Mouse (Mus musculus) hindbrain, embryonic 15.5 days (tissue): ENCODE data around the gene Rad54l2. TPM values are rescaled to one million over a fixed set of nuclear protein-coding genes. Genes with fewer than 3 reads are reported as not detected.

ENCODE experiments used
- ATAC-seq: fragments of 200-750 bp; cut with Nextera tagmentation; 2 replicates; pipeline ENCODE4 v1.8.0; 2017; ENCODE audit warnings: low read depth, moderate number of reproducible peaks, moderate TSS enrichment; ENCODE audit not compliant: low FRiP score
- H3K27ac ChIP-seq: fragments of 300-500 bp; sonication (generic); replicated peaks from 2 replicates; pipeline ENCODE4 v1.5.1; 2015; ENCODE audit warnings: mild to moderate bottlenecking, inconsistent platforms
- H3K27me3 ChIP-seq: fragments of 300-500 bp; sonication (generic); 2 replicates; pipeline ENCODE4 v1.6.1; 2015; ENCODE audit warnings: control low read depth, inconsistent platforms
- H3K36me3 ChIP-seq: fragments of 300-500 bp; sonication (generic); 2 replicates; pipeline ENCODE4 v1.6.1; 2015; ENCODE audit warnings: control low read depth, inconsistent platforms
- H3K4me1 ChIP-seq: fragments of 300-500 bp; sonication (generic); replicated peaks from 2 replicates; pipeline ENCODE4 v1.6.1; 2015; ENCODE audit warnings: control low read depth, inconsistent platforms
- H3K4me2 ChIP-seq: fragments of 300-500 bp; sonication (generic); 2 replicates; pipeline ENCODE4 v1.6.1; 2015; ENCODE audit warnings: moderate library complexity, mild to moderate bottlenecking, inconsistent platforms
- H3K4me3 ChIP-seq: fragments of 300-500 bp; sonication (generic); 2 replicates; pipeline ENCODE4 v1.5.1; 2015; ENCODE audit warnings: mild to moderate bottlenecking, inconsistent platforms
- H3K9ac ChIP-seq: fragments of 300-500 bp; sonication (generic); 2 replicates; pipeline ENCODE4 v1.6.1; 2015; ENCODE audit warnings: inconsistent platforms
- H3K9me3 ChIP-seq: fragments of 300-500 bp; sonication (generic); 2 replicates; pipeline ENCODE4 v1.6.1; 2016; ENCODE audit warnings: control low read depth, inconsistent platforms
- WGBS: fragments of 180-500 bp; shearing (Covaris S2); methylation state at CpG from one replicate; pipeline ENCODE4 v1.1.7; 2015; 5-methylcytosine and 5-hydroxymethylcytosine counted together
- polyA plus RNA-seq: library from polyadenylated mRNA; unstranded; fragments of >200 nt; fragmentation: Nextera tagmentation; extraction: Ambion mirVana; gene quantifications from 2 replicates; pipeline ENCODE4 v1.2.1, GENCODE M21; 2015

Rad54l2 gene
- polyA plus RNA-seq, 1 experiment from 2014 or later, result 6.1 TPM

GRCm38 (mm10) chr9:106739056-106739455 lies 49.9 kb downstream of the Rad54l2 start:
- WGBS, result 84% methylated on average over 1 of the region's 1 CpGs
- Histone ChIP-seq H3K4me3 (no peak overlapping the region), H3K9ac (no peak overlapping the region), H3K4me1 (no peaks in the 10 kb centered on the region), H3K9me3 (no peaks in the 10 kb centered on the region), H3K27ac (no peak overlapping the region), H3K4me2 (no peak overlapping the region), H3K27me3 (no peaks in the 10 kb centered on the region), H3K36me3 (0 out of 2 replicates have a peak, but pooled peaks cover 3% of the 10 kb centered on the region)
- ATAC-seq, result no peak

GRCm38 (mm10) chr9:106738199-106738985 lies 50.6 kb downstream of the Rad54l2 start:
- H3K27ac ChIP-seq, result no peak overlapping the region
- no peaks in the 10 kb centered on the region for H3K27me3 ChIP-seq
- 0 out of 2 replicates have a peak, but pooled peaks cover 3% of the 10 kb centered on the region for H3K36me3 ChIP-seq
- H3K9me3 ChIP-seq, result no peaks in the 10 kb centered on the region
- H3K9ac ChIP-seq, result no peak overlapping the region
- no peak overlapping the region for H3K4me3 ChIP-seq
- no peak for ATAC-seq
- H3K4me2 ChIP-seq, result no peak overlapping the region
- 97% methylated on average over 2 of the region's 2 CpGs for WGBS
- no peaks in the 10 kb centered on the region for H3K4me1 ChIP-seq

DNA sequence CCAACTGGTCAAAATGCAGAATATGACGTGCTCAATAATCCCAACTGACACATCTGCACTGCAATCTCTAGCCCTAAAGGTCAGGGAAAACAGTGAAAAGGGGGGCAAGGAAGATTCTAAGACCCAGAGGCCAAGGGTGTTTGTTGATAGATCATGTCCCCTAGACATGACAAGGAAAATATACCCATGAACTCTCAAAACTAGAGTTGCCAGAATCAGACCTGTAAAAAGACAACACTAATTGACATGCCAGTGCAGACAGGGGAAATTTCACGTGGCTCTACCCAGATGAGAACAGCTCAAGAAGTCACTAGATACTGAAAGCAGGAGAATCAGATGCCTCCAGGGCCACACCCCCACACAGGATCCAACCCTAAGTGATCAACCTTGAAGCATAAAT lies 55.3 kb downstream of the Rad54l2 start:
- no peak overlapping the region for H3K4me2 ChIP-seq

GRCm38 (mm10) chr9:106729416-106729815 lies 59.6 kb downstream of the Rad54l2 start:
- Histone ChIP-seq H3K4me2 (no peak overlapping the region), H3K27me3 (no peaks in the 10 kb centered on the region), H3K36me3 (no peaks in the 10 kb centered on the region), H3K4me3 (no peak overlapping the region), H3K27ac (no peak overlapping the region), H3K4me1 (no peaks in the 10 kb centered on the region), H3K9me3 (no peaks in the 10 kb centered on the region), H3K9ac (no peak overlapping the region)
- 96% methylated on average over 2 of the region's 2 CpGs for WGBS
- no peak for ATAC-seq

More for the DNA sequence above, 55.3 kb downstream of the Rad54l2 start:
- H3K9ac ChIP-seq, result no peak overlapping the region
- no peaks in the 10 kb centered on the region for H3K4me1 ChIP-seq
- H3K36me3 ChIP-seq, result no peaks in the 10 kb centered on the region
- no peak overlapping the region for H3K27ac ChIP-seq
- no peaks in the 10 kb centered on the region for H3K27me3 ChIP-seq
- WGBS, result 79% methylated on average over 2 of the region's 2 CpGs
- no peak overlapping the region for H3K4me3 ChIP-seq
- ATAC-seq, result no peak
- H3K9me3 ChIP-seq, result no peaks in the 10 kb centered on the region

GRCm38 (mm10) chr9:106726891-106727290 lies 62.1 kb downstream of the Rad54l2 start:
- Histone ChIP-seq H3K9ac (no peak overlapping the region), H3K27me3 (no peaks in the 10 kb centered on the region), H3K36me3 (no peaks in the 10 kb centered on the region), H3K4me3 (no peak overlapping the region), H3K9me3 (no peaks in the 10 kb centered on the region), H3K4me2 (no peak overlapping the region), H3K4me1 (no peaks in the 10 kb centered on the region), H3K27ac (no peak overlapping the region)
- WGBS, result 100% methylated on average over 1 of the region's 1 CpGs
- ATAC-seq, result no peak

DNA sequence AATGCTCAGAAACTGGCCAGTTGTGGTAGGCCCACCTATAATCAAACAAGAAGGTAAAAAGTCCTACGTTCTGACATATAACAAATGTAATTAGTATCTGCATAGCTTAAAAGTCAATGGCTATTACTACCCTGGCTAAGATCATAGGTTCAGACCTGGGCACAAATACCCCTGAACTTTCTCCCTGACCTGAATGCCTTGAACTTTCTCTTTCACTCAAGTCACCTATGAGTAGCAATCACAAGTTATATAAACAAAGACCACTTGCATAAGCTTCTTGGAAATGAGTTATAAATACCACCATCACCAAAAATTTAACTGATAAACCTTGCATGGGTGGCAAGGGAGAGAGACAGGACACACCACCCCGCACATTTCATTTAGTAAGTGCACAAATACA lies 63.6 kb downstream of the Rad54l2 start:
- no peak overlapping the region for H3K4me2 ChIP-seq
- no peak overlapping the region for H3K4me3 ChIP-seq
- WGBS, result 97% methylated on average over 2 of the region's 2 CpGs
- no peak overlapping the region for H3K9ac ChIP-seq
- H3K9me3 ChIP-seq, result no peaks in the 10 kb centered on the region
- H3K36me3 ChIP-seq, result no peaks in the 10 kb centered on the region
- no peak overlapping the region for H3K27ac ChIP-seq
- no peaks in the 10 kb centered on the region for H3K4me1 ChIP-seq
- no peak for ATAC-seq
- H3K27me3 ChIP-seq, result no peaks in the 10 kb centered on the region

DNA sequence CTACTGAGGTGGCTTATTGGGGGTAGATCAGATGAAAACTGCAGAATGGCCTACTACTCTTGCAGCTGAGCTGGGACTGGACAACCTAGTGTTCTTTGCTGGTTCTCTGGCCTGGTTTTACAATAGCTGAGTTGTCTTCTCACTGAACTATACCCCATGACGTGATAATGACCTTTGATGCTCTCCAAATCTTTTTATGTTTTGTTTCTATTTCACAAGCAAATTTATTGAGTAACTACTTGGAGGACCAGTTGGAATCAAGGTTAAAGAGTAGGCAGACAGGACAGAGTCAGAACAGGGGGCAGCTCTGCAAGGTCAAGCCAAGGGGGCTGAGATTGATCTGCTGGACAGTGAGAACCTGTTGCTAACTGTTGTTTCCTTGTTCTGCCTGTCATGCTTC lies 64.1 kb downstream of the Rad54l2 start:
- no peak overlapping the region for H3K4me3 ChIP-seq
- 0 out of 2 replicates have a peak, but pooled peaks cover 4% of the 10 kb centered on the region for H3K36me3 ChIP-seq
- H3K9me3 ChIP-seq, result no peaks in the 10 kb centered on the region
- no peak overlapping the region for H3K4me2 ChIP-seq
- no peak overlapping the region for H3K9ac ChIP-seq
- 89% methylated on average over 1 of the region's 1 CpGs for WGBS
- no peak for ATAC-seq
- H3K27me3 ChIP-seq, result no peaks in the 10 kb centered on the region
- no peaks in the 10 kb centered on the region for H3K4me1 ChIP-seq
- no peak overlapping the region for H3K27ac ChIP-seq

GRCm38 (mm10) chr9:106716729-106717128 lies 72.3 kb downstream of the Rad54l2 start:
- Histone ChIP-seq H3K27me3 (no peaks in the 10 kb centered on the region), H3K4me1 (no peaks in the 10 kb centered on the region), H3K9me3 (no peaks in the 10 kb centered on the region), H3K4me3 (no peak overlapping the region), H3K27ac (no peak overlapping the region), H3K4me2 (no peak overlapping the region), H3K36me3 (peaks cover 59% of the 10 kb centered on the region), H3K9ac (no peak overlapping the region)
- ATAC-seq, result no peak
- 96% methylated on average over 4 of the region's 4 CpGs for WGBS

DNA sequence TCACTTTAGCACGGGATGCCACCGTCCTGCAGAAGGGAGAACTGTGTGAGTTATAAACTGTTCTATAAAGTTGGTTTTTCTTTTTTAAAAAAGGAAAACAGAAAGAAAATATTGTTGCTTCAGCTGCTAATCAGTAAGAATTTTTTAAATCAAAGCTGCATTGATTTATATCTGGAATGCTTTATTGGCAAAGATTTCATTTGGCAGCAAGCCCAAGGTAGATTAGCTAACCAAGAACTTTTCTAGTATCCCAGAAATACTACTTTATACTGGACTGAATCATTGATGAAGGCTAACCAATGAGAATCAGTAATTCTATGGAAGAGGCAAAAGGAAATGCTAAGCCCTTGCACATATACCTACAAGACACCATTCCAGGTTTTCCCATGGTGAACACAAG lies 72.8 kb downstream of the Rad54l2 start:
- Histone ChIP-seq H3K27ac (no peak overlapping the region), H3K36me3 (peaks cover 61% of the 10 kb centered on the region), H3K9ac (no peak overlapping the region), H3K4me2 (no peak overlapping the region), H3K4me1 (no peaks in the 10 kb centered on the region), H3K4me3 (no peak overlapping the region), H3K9me3 (no peaks in the 10 kb centered on the region), H3K27me3 (no peaks in the 10 kb centered on the region)
- ATAC-seq, result no peak
- WGBS, result 100% methylated on average over 2 of the region's 2 CpGs

GRCm38 (mm10) chr9:106712470-106712869 lies 76.5 kb downstream of the Rad54l2 start:
- Histone ChIP-seq H3K27ac (no peak overlapping the region), H3K9ac (no peak overlapping the region), H3K27me3 (no peaks in the 10 kb centered on the region), H3K4me2 (no peak overlapping the region), H3K36me3 (peaks cover 74% of the 10 kb centered on the region), H3K4me3 (no peak overlapping the region), H3K4me1 (no peaks in the 10 kb centered on the region), H3K9me3 (no peaks in the 10 kb centered on the region)
- 95% methylated on average over 2 of the region's 2 CpGs for WGBS
- no peak for ATAC-seq

GRCm38 (mm10) chr9:106692973-106693481 lies 96.0 kb downstream of the Rad54l2 start:
- Histone ChIP-seq H3K36me3 (peaks cover 26% of the 10 kb centered on the region), H3K9me3 (no peaks in the 10 kb centered on the region), H3K4me1 (no peaks in the 10 kb centered on the region), H3K4me2 (no peak overlapping the region), H3K27ac (no peak overlapping the region), H3K4me3 (no peak overlapping the region), H3K27me3 (no peaks in the 10 kb centered on the region), H3K9ac (no peak overlapping the region)
- peak; percentile 68 for ATAC-seq
- 77% methylated on average over 11 of the region's 11 CpGs for WGBS

DNA sequence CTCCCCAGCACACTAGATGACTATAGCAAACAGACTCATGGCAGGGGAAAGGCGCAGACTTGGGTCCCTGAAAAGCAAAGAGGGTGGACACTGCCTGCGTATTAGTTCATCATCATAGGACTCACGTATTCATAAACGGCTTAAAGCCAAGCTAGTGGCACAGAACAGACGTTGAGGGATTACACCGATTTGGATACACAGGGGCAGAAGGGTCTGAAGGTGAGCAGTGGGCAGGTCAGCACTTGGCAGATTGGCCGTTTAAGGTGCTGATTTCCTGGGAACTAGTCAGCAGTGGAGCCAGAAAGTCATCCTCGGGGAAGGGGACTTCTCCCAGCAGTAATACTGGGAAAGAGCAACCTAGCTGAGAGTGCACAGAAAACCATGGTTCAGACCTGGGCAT lies 100.2 kb downstream of the Rad54l2 start:
- Histone ChIP-seq H3K4me1 (peaks cover 28% of the 10 kb centered on the region), H3K4me3 (no peak overlapping the region), H3K9ac (no peak overlapping the region), H3K4me2 (no peak overlapping the region), H3K9me3 (no peaks in the 10 kb centered on the region), H3K27me3 (no peaks in the 10 kb centered on the region), H3K36me3 (peaks cover 10% of the 10 kb centered on the region), H3K27ac (no peak overlapping the region)
- ATAC-seq, result no peak
- 86% methylated on average over 8 of the region's 8 CpGs for WGBS
